Mouse (Mus musculus): Measurements from ENCODE around the gene Ndufb6. TPM values are rescaled to one million over a fixed set of nuclear protein-coding genes. Genes with fewer than 3 reads are reported as not detected.

Ndufb6 gene
- total RNA-seq, 1 experiment, result 270 TPM

- H3K36me3 ChIP-seq (ENCODE audit: control insufficient read depth, insufficient read depth, low read length, poor library complexity, severe bottlenecking), result no peaks in the 10 kb centered on the region
- H3K4me1 ChIP-seq (ENCODE audit: control insufficient read depth in 2 of 2, insufficient read depth in 2 of 2, low read length in 2 of 2, poor library complexity in 1 of 2), result no peaks in the 10 kb centered on the region
- H3K9ac ChIP-seq (ENCODE audit: insufficient read depth, low read depth, low read length, poor library complexity, severe bottlenecking), result no peak overlapping the region
- H3K27ac ChIP-seq (ENCODE audit: insufficient read depth, low read depth, low read length, poor library complexity, severe bottlenecking), result no peak overlapping the region
- no peaks in the 10 kb centered on the region for H3K9me3 ChIP-seq (ENCODE audit: control insufficient read depth, insufficient read depth, low read depth, low read length)
- in situ Hi-C loops (cut with MboI; ENCODE audit: low sequenced_read_pairs in 2 of 2, unreplicated experiment in 2 of 2), result loop anchor here in 1 of 2 experiments (25.0 kb wide), 1 partner anchor 400 kb away; no protein-coding TSS in a partner anchor
- H3K4me3 ChIP-seq (ENCODE audit: insufficient read depth in 1 of 2, low read depth in 1 of 2, low read length in 2 of 2, poor library complexity in 1 of 2, severe bottlenecking in 1 of 2), result no peak overlapping the region
- DNase-seq (ENCODE audit: low read depth, low spot score), result no peak
- TF ChIP-seq MAFK (IDR thresholded peaks at IDR 0.05; ENCODE audit: insufficient read depth, low read depth, low read length) (no peak), ZC3H11A (IDR thresholded peaks at IDR 0.05; ENCODE audit: borderline replicate concordance, low read depth, low read length) (no peak), CHD2 (IDR thresholded peaks at IDR 0.05; ENCODE audit: low read depth, low read length) (no peak), ZNF384 (IDR thresholded peaks at IDR 0.05; ENCODE audit: low read depth, low read length) (no peak), HCFC1 (IDR thresholded peaks at IDR 0.05; ENCODE audit: borderline replicate concordance, insufficient read depth, low read length) (no peak)
Observed at GRCm38 (mm10) chr4:40287415-40287814, 8.2 kb upstream of the Ndufb6 start.

GRCm38 (mm10) chr4:40285582-40285981 is 6.4 kb upstream of the Ndufb6 start:
- Histone ChIP-seq H3K4me3 (ENCODE audit: insufficient read depth in 1 of 2, low read depth in 1 of 2, low read length in 2 of 2, poor library complexity in 1 of 2, severe bottlenecking in 1 of 2) (no peak overlapping the region), H3K36me3 (ENCODE audit: control insufficient read depth, insufficient read depth, low read length, poor library complexity, severe bottlenecking) (no peaks in the 10 kb centered on the region), H3K9ac (ENCODE audit: insufficient read depth, low read depth, low read length, poor library complexity, severe bottlenecking) (no peak overlapping the region), H3K9me3 (ENCODE audit: control insufficient read depth, insufficient read depth, low read depth, low read length) (no peaks in the 10 kb centered on the region), H3K27ac (ENCODE audit: insufficient read depth, low read depth, low read length, poor library complexity, severe bottlenecking) (no peak overlapping the region; the same call in 1 of the 2 replicates), H3K4me1 (ENCODE audit: control insufficient read depth in 2 of 2, insufficient read depth in 2 of 2, low read length in 2 of 2, poor library complexity in 1 of 2) (no peaks in the 10 kb centered on the region)
- in situ Hi-C loops (cut with MboI; ENCODE audit: low sequenced_read_pairs in 2 of 2, unreplicated experiment in 2 of 2), result loop anchor here in 1 of 2 experiments (25.0 kb wide), 1 partner anchor 402 kb away; no protein-coding TSS in a partner anchor
- peak; percentile 65 for DNase-seq (ENCODE audit: low read depth, low spot score)
- TF ChIP-seq ZC3H11A (IDR thresholded peaks at IDR 0.05; ENCODE audit: borderline replicate concordance, low read depth, low read length) (peak; percentile 74), HCFC1 (IDR thresholded peaks at IDR 0.05; ENCODE audit: borderline replicate concordance, insufficient read depth, low read length) (no peak), CHD2 (IDR thresholded peaks at IDR 0.05; ENCODE audit: low read depth, low read length) (no peak), MAFK (IDR thresholded peaks at IDR 0.05; ENCODE audit: insufficient read depth, low read depth, low read length) (0 out of 2 replicates have a peak, but pooled peaks have one; percentile 5)

- Histone ChIP-seq H3K36me3 (ENCODE audit: control insufficient read depth, insufficient read depth, low read length, poor library complexity, severe bottlenecking) (no peaks in the 10 kb centered on the region), H3K9me3 (ENCODE audit: control insufficient read depth, insufficient read depth, low read depth, low read length) (no peaks in the 10 kb centered on the region), H3K9ac (ENCODE audit: insufficient read depth, low read depth, low read length, poor library complexity, severe bottlenecking) (peak overlapping the region; percentile 75), H3K4me3 (ENCODE audit: insufficient read depth in 1 of 2, low read depth in 1 of 2, low read length in 2 of 2, poor library complexity in 1 of 2, severe bottlenecking in 1 of 2) (peak overlapping the region; percentile 89 to 90), H3K27ac (ENCODE audit: insufficient read depth, low read depth, low read length, poor library complexity, severe bottlenecking) (no peak overlapping the region), H3K4me1 (ENCODE audit: control insufficient read depth in 2 of 2, insufficient read depth in 2 of 2, low read length in 2 of 2, poor library complexity in 1 of 2) (0 out of 4 replicates have a peak, but pooled peaks cover 0 to 2% of the 10 kb centered on the region in 2 experiments)
- in situ Hi-C loops (cut with MboI; ENCODE audit: low sequenced_read_pairs in 2 of 2, unreplicated experiment in 2 of 2), result loop anchor here in 1 of 2 experiments (25.0 kb wide), 1 partner anchor 408 kb away; no protein-coding TSS in a partner anchor
- DNase-seq (ENCODE audit: low read depth, low spot score), result no peak
- no peak for TF ChIP-seq ZC3H11A (IDR thresholded peaks at IDR 0.05; ENCODE audit: borderline replicate concordance, low read depth, low read length)
- no peak for TF ChIP-seq HCFC1 (IDR thresholded peaks at IDR 0.05; ENCODE audit: borderline replicate concordance, insufficient read depth, low read length)
- no peak for TF ChIP-seq ZNF384 (IDR thresholded peaks at IDR 0.05; ENCODE audit: low read depth, low read length)
- no peak for TF ChIP-seq CHD2 (IDR thresholded peaks at IDR 0.05; ENCODE audit: low read depth, low read length)
- TF ChIP-seq MAFK (IDR thresholded peaks at IDR 0.05; ENCODE audit: insufficient read depth, low read depth, low read length), result no peak
Observed at GRCm38 (mm10) chr4:40278880-40279275, 343 bp downstream of the Ndufb6 start.

- no peaks in the 10 kb centered on the region for H3K9me3 ChIP-seq (ENCODE audit: control insufficient read depth, insufficient read depth, low read depth, low read length)
- H3K36me3 ChIP-seq (ENCODE audit: control insufficient read depth, insufficient read depth, low read length, poor library complexity, severe bottlenecking), result peaks cover 21% of the 10 kb centered on the region
- in situ Hi-C loops (cut with MboI; ENCODE audit: low sequenced_read_pairs in 2 of 2, unreplicated experiment in 2 of 2), result no loop called here
Observed at GRCm38 (mm10) chr4:40269430-40270032, 9.7 kb downstream of the Ndufb6 start, which contains the start of the genes Smim27 and Topors. Gene Smim27 (plus strand): TSS chr4:40269579. Gene Topors (minus strand): TSS chr4:40269850.

More at GRCm38 (mm10) chr4:40269430-40270032, 9.7 kb downstream of the Ndufb6 start, which contains the start of the genes Smim27 and Topors:
- peak within 1 kb of the TSS; percentile 92 for H3K9ac ChIP-seq (ENCODE audit: insufficient read depth, low read depth, low read length, poor library complexity, severe bottlenecking)
- peak; percentile 97 for DNase-seq (ENCODE audit: low read depth, low spot score)
- H3K4me1 ChIP-seq (ENCODE audit: control insufficient read depth in 2 of 2, insufficient read depth in 2 of 2, low read length in 2 of 2, poor library complexity in 1 of 2), result peaks cover 0 to 3% of the 10 kb centered on the region in 2 experiments; a peak in 2 of 4 replicates
- no peak for TF ChIP-seq ZC3H11A (IDR thresholded peaks at IDR 0.05; ENCODE audit: borderline replicate concordance, low read depth, low read length)
- peak; percentile 69; the same call in 1 of the 2 replicates for TF ChIP-seq HCFC1 (IDR thresholded peaks at IDR 0.05; ENCODE audit: borderline replicate concordance, insufficient read depth, low read length)
- peak within 1 kb of the TSS; percentile 94 for H3K27ac ChIP-seq (ENCODE audit: insufficient read depth, low read depth, low read length, poor library complexity, severe bottlenecking)
- peak within 1 kb of the TSS; percentile 74 to 86 for H3K4me3 ChIP-seq (ENCODE audit: insufficient read depth in 1 of 2, low read depth in 1 of 2, low read length in 2 of 2, poor library complexity in 1 of 2, severe bottlenecking in 1 of 2)

Data from ES-E14 (cell line).